Mouse (Mus musculus) MEL (cell line): ENCODE results near the gene Nkpd1. TPM values are rescaled to one million over a fixed set of nuclear protein-coding genes. Genes with fewer than 3 reads are reported as not detected.

Experiments
- DNase-seq: peaks from one replicate; pipeline ENCODE4 v3.0.0; 2011; ENCODE audit warnings: low read depth, low spot score
- H3K27ac ChIP-seq: 2 replicates; pipeline ENCODE4 v1.5.1; 2012; ENCODE audit warnings: low read depth, mild to moderate bottlenecking, control low read depth, low read length, moderate library complexity; ENCODE audit not compliant: control insufficient read depth
- H3K27me3 ChIP-seq, 2 experiments: fragments of 150-350 bp in 1 of 2; sonication (generic) in 1 of 2; 2 replicates each; pipeline ENCODE4 v1.6.1; 2012; ENCODE audit warnings: low read length in 2 of 2, mild to moderate bottlenecking in 2 of 2, improper control_type of control experiment in 1 of 2, moderate library complexity in 1 of 2; ENCODE audit not compliant: insufficient read depth in 2 of 2, control insufficient read depth in 1 of 2
- H3K36me3 ChIP-seq, 2 experiments: 2 replicates each; pipeline ENCODE4 v1.6.1; 2012 to 2014; ENCODE audit warnings: low read length in 2 of 2, improper control_type of control experiment in 1 of 2, inconsistent platforms in 1 of 2, mild to moderate bottlenecking in 1 of 2; ENCODE audit not compliant: insufficient read depth in 2 of 2, control insufficient read depth in 1 of 2
- H3K4me1 ChIP-seq, 2 experiments: fragments of 150-350 bp in 1 of 2; sonication (generic) in 1 of 2; 2 replicates each; pipeline ENCODE4 v1.6.1; 2012; ENCODE audit warnings: low read length in 2 of 2, improper control_type of control experiment in 1 of 2, mild to moderate bottlenecking in 1 of 2; ENCODE audit not compliant: insufficient read depth in 2 of 2, control insufficient read depth in 1 of 2
- H3K4me3 ChIP-seq, 2 experiments: fragments of 150-350 bp in 1 of 2; sonication (generic) in 1 of 2; 2 replicates each; pipeline ENCODE4 v1.5.1; 2012; ENCODE audit warnings: low read depth in 2 of 2, low read length in 2 of 2, mild to moderate bottlenecking in 2 of 2, moderate library complexity in 2 of 2, control low read depth in 1 of 2, improper control_type of control experiment in 1 of 2; ENCODE audit not compliant: control insufficient read depth in 1 of 2, insufficient read depth in 1 of 2
- H3K79me2 ChIP-seq: 2 replicates; pipeline ENCODE4 v1.6.1; 2012; ENCODE audit warnings: mild to moderate bottlenecking, low read length, moderate library complexity; ENCODE audit not compliant: control insufficient read depth, poor library complexity, insufficient read depth
- H3K9ac ChIP-seq: 2 replicates; pipeline ENCODE4 v1.6.1; 2012; ENCODE audit warnings: low read depth, mild to moderate bottlenecking, control low read depth, low read length, moderate library complexity; ENCODE audit not compliant: control insufficient read depth, poor library complexity, severe bottlenecking
- H3K9me3 ChIP-seq: fragments of 150-350 bp; sonication (generic); replicated peaks from 2 replicates; pipeline ENCODE4 v1.6.1; 2012; ENCODE audit warnings: mild to moderate bottlenecking, low read length, improper control_type of control experiment, moderate library complexity; ENCODE audit not compliant: insufficient read depth
- CHD1 ChIP-seq: IDR thresholded peaks from 2 replicates; pipeline ENCODE4 v1.6.1; 2012; ENCODE audit warnings: low read depth, mild to moderate bottlenecking, inconsistent platforms, low read length, improper control_type of control experiment
- E2F4 ChIP-seq: IDR thresholded peaks from 2 replicates; pipeline ENCODE4 v1.6.1; 2011; ENCODE audit warnings: low read depth, low read length, improper control_type of control experiment, borderline replicate concordance
- ELF1 ChIP-seq: IDR thresholded peaks from 2 replicates; pipeline ENCODE4 v1.6.1; 2014; ENCODE audit warnings: low read depth, mild to moderate bottlenecking, inconsistent platforms, low read length, improper control_type of control experiment, moderate library complexity
- GATA1 ChIP-seq: IDR thresholded peaks from 2 replicates; pipeline ENCODE4 v1.6.1; 2011; ENCODE audit warnings: low read depth, low read length, improper control_type of control experiment
- JUND ChIP-seq: IDR thresholded peaks from 2 replicates; pipeline ENCODE4 v1.6.1; 2011; ENCODE audit warnings: low read depth, mild to moderate bottlenecking, improper control_type of control experiment, low read length
- KAT2A ChIP-seq: conservative IDR thresholded peaks from 2 replicates; pipeline ENCODE4 v1.6.1; 2012; ENCODE audit warnings: low read depth, low read length, improper control_type of control experiment, inconsistent platforms
- MAX ChIP-seq: IDR thresholded peaks from 2 replicates; pipeline ENCODE4 v1.6.1; 2011; ENCODE audit warnings: low read length, improper control_type of control experiment
- MAZ ChIP-seq: IDR thresholded peaks from 2 replicates; pipeline ENCODE4 v1.6.1; 2012; ENCODE audit warnings: low read depth, mild to moderate bottlenecking, inconsistent platforms, low read length, improper control_type of control experiment
- MXI1 ChIP-seq: IDR thresholded peaks from 2 replicates; pipeline ENCODE4 v1.6.1; 2011; ENCODE audit warnings: mild to moderate bottlenecking, low read depth, low read length, improper control_type of control experiment
- MYB ChIP-seq: IDR thresholded peaks from 2 replicates; pipeline ENCODE4 v1.6.1; 2011; ENCODE audit warnings: mild to moderate bottlenecking, low read depth, low read length, improper control_type of control experiment
- MYC ChIP-seq: IDR thresholded peaks from 2 replicates; pipeline ENCODE4 v1.6.1; 2011; ENCODE audit warnings: low read depth, mild to moderate bottlenecking, low read length, improper control_type of control experiment, moderate library complexity
- NELFE ChIP-seq: IDR thresholded peaks from 2 replicates; pipeline ENCODE4 v1.6.1; 2011; ENCODE audit warnings: low read depth, low read length, improper control_type of control experiment
- NRF1 ChIP-seq: IDR thresholded peaks from 2 replicates; pipeline ENCODE4 v1.6.1; 2014; ENCODE audit warnings: low read depth, mild to moderate bottlenecking, inconsistent platforms, low read length, improper control_type of control experiment, moderate library complexity; ENCODE audit not compliant: poor library complexity, insufficient read depth, severe bottlenecking
- POLR2AphosphoS2 ChIP-seq: IDR thresholded peaks from 2 replicates; pipeline ENCODE4 v1.6.1; 2011; ENCODE audit warnings: low read length, improper control_type of control experiment
- TCF12 ChIP-seq: IDR thresholded peaks from 2 replicates; pipeline ENCODE4 v1.6.1; 2014; ENCODE audit warnings: low read depth, mild to moderate bottlenecking, inconsistent platforms, low read length, improper control_type of control experiment, moderate library complexity
- USF2 ChIP-seq, 2 experiments: IDR thresholded peaks; 2 replicates each; pipeline ENCODE4 v1.6.1; 2011 to 2012; ENCODE audit warnings: improper control_type of control experiment in 2 of 2, low read length in 2 of 2, borderline replicate concordance in 1 of 2, inconsistent platforms in 1 of 2, low read depth in 1 of 2, mild to moderate bottlenecking in 1 of 2; ENCODE audit not compliant: insufficient read depth in 1 of 2
- ZKSCAN1 ChIP-seq: IDR thresholded peaks from 2 replicates; pipeline ENCODE4 v1.6.1; 2012; ENCODE audit warnings: low read depth, mild to moderate bottlenecking, inconsistent platforms, low read length, improper control_type of control experiment, moderate library complexity
- ZMIZ1 ChIP-seq: IDR thresholded peaks from 2 replicates; pipeline ENCODE4 v1.6.1; 2012; ENCODE audit warnings: low read depth, mild to moderate bottlenecking, inconsistent platforms, low read length, improper control_type of control experiment, moderate library complexity
- ZNF384 ChIP-seq: IDR thresholded peaks from 2 replicates; pipeline ENCODE4 v1.6.1; 2012; ENCODE audit warnings: low read depth, mild to moderate bottlenecking, inconsistent platforms, low read length, improper control_type of control experiment
- polyA plus RNA-seq, 2 experiments: library from polyadenylated mRNA; stranded (reverse) in 1 of 2; unstranded in 1 of 2; fragments of >175 nt in 1 of 2; fragments of >200 nt in 1 of 2; gene quantifications; 2 replicates each; pipeline versions ENCODE4 v1.2.1 to v1.2.4; 2012; ENCODE audit warnings: low replicate concordance in 2 of 2, low read depth in 1 of 2; ENCODE audit not compliant: insufficient read length in 2 of 2, insufficient read depth in 1 of 2, missing spikeins in 1 of 2
- total RNA-seq: library from RNA; depleted of rRNA; stranded (reverse); fragments of 300-350 nt; gene quantifications from 2 replicates; pipeline ENCODE4 v1.2.3, GENCODE M21; 2012

Nkpd1 gene
- total and polyA plus RNA-seq, 3 experiments, result 0.33 to 0.35 TPM; not detected in 1

GRCm38 (mm10) chr7:19565803-19566202, 48.2 kb downstream of the Nkpd1 start:
- DNase-seq, result no peak
- Histone ChIP-seq H3K79me2 (peaks cover 24% of the 10 kb centered on the region), H3K27ac (no peak overlapping the region; the same call in 1 of the 2 replicates), H3K9ac (no peak overlapping the region), H3K4me1 (peaks cover 9 to 24% of the 10 kb centered on the region in 2 experiments; a peak in 3 of 4 replicates), H3K36me3 (peaks cover 0 to 20% of the 10 kb centered on the region in 2 experiments; a peak in 3 of 4 replicates), H3K4me3 (no peak overlapping the region), H3K27me3 (no peaks in the 10 kb centered on the region), H3K9me3 (no peaks in the 10 kb centered on the region)
- TF ChIP-seq ELF1, result no peak
- no peak for TF ChIP-seq USF2 (IDR thresholded peaks at IDR 0.05; ENCODE audit: borderline replicate concordance in 1 of 2, insufficient read depth in 1 of 2, low read depth in 1 of 2, low read length in 2 of 2)
- TF ChIP-seq ZMIZ1, result no peak
- no peak for TF ChIP-seq MYB
- TF ChIP-seq MAX, result no peak
- TF ChIP-seq JUND, result no peak
- TF ChIP-seq ZNF384, result no peak
- no peak for TF ChIP-seq MXI1
- TF ChIP-seq KAT2A, result no peak

GRCm38 (mm10) chr7:19567426-19567825, 49.8 kb downstream of the Nkpd1 start:
- peaks cover 0 to 29% of the 10 kb centered on the region in 2 experiments; a peak in 3 of 4 replicates for H3K36me3 ChIP-seq
- H3K79me2 ChIP-seq, result peaks cover 24% of the 10 kb centered on the region
- H3K4me1 ChIP-seq, result peaks cover 9 to 29% of the 10 kb centered on the region in 2 experiments; a peak in 3 of 4 replicates

GRCm38 (mm10) chr7:19569647-19570046, 52.0 kb downstream of the Nkpd1 start:
- no peak for TF ChIP-seq ZKSCAN1
- no peak for TF ChIP-seq NRF1
- no peak for TF ChIP-seq E2F4
- no peak for TF ChIP-seq NELFE
- no peak for TF ChIP-seq POLR2AphosphoS2
- TF ChIP-seq CHD1, result no peak
- no peak overlapping the region for H3K4me3 ChIP-seq
- H3K27me3 ChIP-seq, result no peaks in the 10 kb centered on the region
- H3K4me1 ChIP-seq, result peaks cover 4 to 17% of the 10 kb centered on the region in 2 experiments; a peak in 3 of 4 replicates
- peaks cover 33% of the 10 kb centered on the region for H3K79me2 ChIP-seq
- no peak overlapping the region for H3K27ac ChIP-seq
- H3K36me3 ChIP-seq, result peaks cover 0 to 19% of the 10 kb centered on the region in 2 experiments; a peak in 3 of 4 replicates
- no peaks in the 10 kb centered on the region for H3K9me3 ChIP-seq
- DNase-seq, result no peak
- no peak overlapping the region for H3K9ac ChIP-seq

More at GRCm38 (mm10) chr7:19567426-19567825, 49.8 kb downstream of the Nkpd1 start:
- DNase-seq, result no peak
- TF ChIP-seq CHD1, result no peak
- no peak for TF ChIP-seq MYC
- no peak for TF ChIP-seq GATA1
- no peak for TF ChIP-seq TCF12
- no peak for TF ChIP-seq POLR2AphosphoS2
- TF ChIP-seq MAZ, result no peak
- Histone ChIP-seq H3K27ac (no peak overlapping the region), H3K4me3 (no peak overlapping the region), H3K9ac (no peak overlapping the region), H3K27me3 (no peaks in the 10 kb centered on the region), H3K9me3 (no peaks in the 10 kb centered on the region)
